In the genomic region with DNA sequence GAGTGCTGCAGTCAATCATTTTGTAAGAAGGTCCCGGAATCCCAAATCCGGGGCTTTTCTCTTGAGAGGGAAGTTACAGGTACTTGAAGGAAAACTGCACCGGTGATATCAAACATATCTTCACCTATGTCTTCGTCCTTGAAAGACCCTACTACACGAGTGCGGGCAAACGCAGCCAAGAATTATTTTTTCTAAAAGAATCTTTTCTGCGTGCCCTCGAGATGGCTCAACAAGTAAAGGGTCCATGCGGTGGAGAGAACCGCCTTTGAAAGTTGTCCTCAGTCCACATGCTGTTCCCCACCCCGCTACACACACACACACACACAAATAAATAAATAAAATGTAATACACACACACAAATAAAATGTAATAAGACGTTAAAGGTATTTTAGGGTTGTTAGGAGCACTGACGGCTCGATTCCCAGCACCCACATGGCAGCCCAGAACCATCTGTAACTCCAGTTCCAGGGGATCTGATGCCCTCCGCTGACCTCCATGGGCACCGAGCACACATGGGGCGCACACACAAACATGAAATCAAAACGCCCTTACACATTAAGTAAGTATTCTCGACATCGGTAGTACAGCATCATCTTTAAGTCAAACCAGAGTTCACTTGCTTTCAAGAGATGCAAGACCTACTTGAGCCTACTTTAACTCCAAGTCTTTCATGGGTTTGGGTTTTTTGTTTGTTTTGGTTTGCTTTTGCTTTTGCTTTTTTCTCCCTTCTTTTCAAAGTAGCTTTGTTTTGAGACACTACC, we compare ENCODE assay signal across 8 mouse cellular contexts. TPM values are rescaled to one million over a fixed set of nuclear protein-coding genes. Genes with fewer than 3 reads are reported as not detected.
DNase-seq lines count a peak whose midpoint lies in the region; ATAC-seq and TF ChIP-seq lines count a peak whose summit lies in the region.

No protein-coding gene starts in this region.

- TF ChIP-seq EP300 in liver, embryonic 14.5 days (IDR thresholded peaks at IDR 0.05; ENCODE audit: low read depth): no peak

- TF ChIP-seq CTCF in E14TG2a.4 (conservative IDR thresholded peaks at IDR 0.05; ENCODE audit: low read length): no peak
- no peak for TF ChIP-seq CTCF in liver, embryonic 14.5 days (IDR thresholded peaks at IDR 0.05; ENCODE audit: low read depth)

- peak overlapping the region; percentile 72 for H3K4me2 ChIP-seq in heart, embryonic 13.5 days
- peak overlapping the region; percentile 68 for H3K4me2 ChIP-seq in forebrain, embryonic 16.5 days (ENCODE audit: low read length)
- H3K4me2 ChIP-seq in liver, embryonic 14.5 days (ENCODE audit: low read depth): peak overlapping the region; percentile 85

- no peaks in the 10 kb centered on the region for H3K27me3 ChIP-seq in heart, embryonic 13.5 days (replicated peaks)
- peaks cover 9% of the 10 kb centered on the region for H3K27me3 ChIP-seq in E14TG2a.4 (ENCODE audit: insufficient read depth, low read length)
- H3K27me3 ChIP-seq in forebrain, embryonic 16.5 days (replicated peaks; ENCODE audit: control insufficient read depth, insufficient read depth, low read length): no peaks in the 10 kb centered on the region
- H3K27me3 ChIP-seq in liver, embryonic 14.5 days (ENCODE audit: control insufficient read depth, insufficient read depth, low read length): no peaks in the 10 kb centered on the region; the same call in 1 of the 2 replicates

- no peaks in the 10 kb centered on the region for H3K36me3 ChIP-seq in heart, embryonic 13.5 days
- 0 out of 2 replicates have a peak, but pooled peaks cover under 1% of the 10 kb centered on the region for H3K36me3 ChIP-seq in E14TG2a.4 (ENCODE audit: insufficient read depth, low read length)
- H3K36me3 ChIP-seq in forebrain, embryonic 16.5 days (ENCODE audit: control insufficient read depth, insufficient read depth): no peaks in the 10 kb centered on the region
- no peaks in the 10 kb centered on the region for H3K36me3 ChIP-seq in liver, embryonic 14.5 days (replicated peaks; ENCODE audit: control insufficient read depth, insufficient read depth, low read depth)

- H3K9ac ChIP-seq in heart, embryonic 13.5 days: peak overlapping the region; percentile 91
- H3K9ac ChIP-seq in forebrain, embryonic 16.5 days (replicated peaks; ENCODE audit: low read depth, low read length): peak overlapping the region; percentile 73
- peak overlapping the region; percentile 87 for H3K9ac ChIP-seq in liver, embryonic 14.5 days (replicated peaks)

- H3K27ac ChIP-seq in heart, embryonic 13.5 days (replicated peaks): peak overlapping the region; percentile 66
- no peak overlapping the region for H3K27ac ChIP-seq in forebrain, embryonic 16.5 days (ENCODE audit: low read length)
- no peak overlapping the region for H3K27ac ChIP-seq in liver, embryonic 14.5 days

- WGBS in heart, embryonic 13.5 days: 47% methylated on average over 21 of the region's 21 CpGs
- 49% methylated on average over 21 of the region's 21 CpGs for WGBS in forebrain, embryonic 16.5 days
- WGBS in liver, embryonic 14.5 days (ENCODE audit: insufficient replicate concordance): 32% methylated on average over 21 of the region's 21 CpGs

- DNase-seq in heart, adult 18-20 months: no peak
- DNase-seq in liver, embryonic 14.5 days (ENCODE audit: low read depth in 3 of 3, low spot score in 3 of 3): no peak
- no peak for DNase-seq in adrenal gland, postnatal 4 days (ENCODE audit: low spot score in 2 of 2)
- DNase-seq in cerebellum, postnatal 36 days: no peak
- DNase-seq in ovary, postnatal 36 days (ENCODE audit: low spot score): no peak

- H3K4me1 ChIP-seq in heart, embryonic 13.5 days: peaks cover 31% of the 10 kb centered on the region
- H3K4me1 ChIP-seq in E14TG2a.4 (replicated peaks; ENCODE audit: low read depth, low read length): peaks cover 26% of the 10 kb centered on the region
- H3K4me1 ChIP-seq in forebrain, embryonic 16.5 days (replicated peaks; ENCODE audit: control insufficient read depth, insufficient read depth, low read length): peaks cover 8% of the 10 kb centered on the region
- peaks cover 13 to 19% of the 10 kb centered on the region in 2 experiments for H3K4me1 ChIP-seq in liver, embryonic 14.5 days (replicated peaks; ENCODE audit: control insufficient read depth in 2 of 2, insufficient read depth in 2 of 2, low read length in 1 of 2)

- no peaks in the 10 kb centered on the region for H3K9me3 ChIP-seq in heart, embryonic 13.5 days
- no peaks in the 10 kb centered on the region for H3K9me3 ChIP-seq in E14TG2a.4 (ENCODE audit: low read length)
- no peaks in the 10 kb centered on the region for H3K9me3 ChIP-seq in forebrain, embryonic 16.5 days (ENCODE audit: control insufficient read depth, low read length)
- H3K9me3 ChIP-seq in liver, embryonic 14.5 days (ENCODE audit: control insufficient read depth, low read length): no peaks in the 10 kb centered on the region

- H3K4me3 ChIP-seq in heart, embryonic 13.5 days: peak overlapping the region; percentile 87
- H3K4me3 ChIP-seq in E14TG2a.4 (replicated peaks; ENCODE audit: low read length): peak overlapping the region; percentile 87
- peak overlapping the region; percentile 62 for H3K4me3 ChIP-seq in forebrain, embryonic 16.5 days (replicated peaks; ENCODE audit: low read length)
- peak overlapping the region; percentile 68 to 85 for H3K4me3 ChIP-seq in liver, embryonic 14.5 days (ENCODE audit: insufficient read depth in 1 of 2, low read depth in 2 of 2, low read length in 2 of 2)

- ATAC-seq in heart, embryonic 13.5 days (ENCODE audit: extremely low read depth, insufficient number of reproducible peaks, low FRiP score, low TSS enrichment): no peak
- ATAC-seq in forebrain, embryonic 16.5 days: peak; percentile 6; the same call in 1 of the 2 replicates
- no peak for ATAC-seq in liver, embryonic 14.5 days (ENCODE audit: insufficient read depth)

RNA-seq across cellular contexts. Expression of a gene that starts 0.8 kb away (rescaled TPM):
- 14.2 and 16.6 TPM in 2 replicates for polyA plus RNA-seq in heart, embryonic 13.5 days (2015; fragmentation: Nextera tagmentation; extraction: Ambion mirVana)
- 10 to 100 TPM; 20.7 to 23.8 TPM for total RNA-seq in heart, adult 18-20 months (2021)
- polyA plus RNA-seq in forebrain, embryonic 16.5 days (2015; fragmentation: Nextera tagmentation; extraction: Ambion mirVana): 7.0 and 9.7 TPM in 2 replicates
- 2.6 and 3.7 TPM in 2 replicates for polyA plus RNA-seq in liver, embryonic 14.5 days (2012; rRNA removed)
- polyA plus RNA-seq in liver, embryonic 14.5 days (2014; fragmentation: Nextera tagmentation; extraction: Ambion mirVana): 4.1 and 5.4 TPM in 2 replicates
- 10 to 100 TPM; 23.9 to 25.5 TPM for total RNA-seq in adrenal gland, postnatal 4 days (2021)

RNA-seq across cellular contexts. Expression of a gene that starts 36.7 kb away (rescaled TPM):
- 1.6 and 1.8 TPM in 2 replicates for polyA plus RNA-seq in heart, embryonic 13.5 days (2015; fragmentation: Nextera tagmentation; extraction: Ambion mirVana)
- total RNA-seq in heart, adult 18-20 months (2021): 10 to 100 TPM; 13.3 to 15.7 TPM
- polyA plus RNA-seq in forebrain, embryonic 16.5 days (2015; fragmentation: Nextera tagmentation; extraction: Ambion mirVana): 3.8 and 4.3 TPM in 2 replicates
- polyA plus RNA-seq in liver, embryonic 14.5 days (2012; rRNA removed): 2.3 and 2.9 TPM in 2 replicates
- 1.1 and 1.6 TPM in 2 replicates for polyA plus RNA-seq in liver, embryonic 14.5 days (2014; fragmentation: Nextera tagmentation; extraction: Ambion mirVana)
- 10 to 100 TPM; 15.5 to 19.8 TPM for total RNA-seq in adrenal gland, postnatal 4 days (2021)
